Mouse (Mus musculus): ENCODE results near the gene Ttc16.

The Ttc16 gene

GRCm38 (mm10) chr2:32744272-32744982 lies 31.0 kb downstream of the Ttc16 start:
- DNase-seq (ENCODE audit: low read depth, low spot score), result no peak

GRCm38 (mm10) chr2:32742173-32742531 lies 33.3 kb downstream of the Ttc16 start:
- no peak for DNase-seq (ENCODE audit: low read depth, low spot score)

GRCm38 (mm10) chr2:32741273-32742172 lies 33.9 kb downstream of the Ttc16 start:
- DNase-seq (ENCODE audit: low read depth, low spot score), result no peak

GRCm38 (mm10) chr2:32740916-32741272 lies 34.5 kb downstream of the Ttc16 start, which contains the start of gene 6330409D20Rik:
Gene 6330409D20Rik (minus strand): TSS chr2:32741016.
- DNase-seq (ENCODE audit: low read depth, low spot score), result no peak

DNA sequence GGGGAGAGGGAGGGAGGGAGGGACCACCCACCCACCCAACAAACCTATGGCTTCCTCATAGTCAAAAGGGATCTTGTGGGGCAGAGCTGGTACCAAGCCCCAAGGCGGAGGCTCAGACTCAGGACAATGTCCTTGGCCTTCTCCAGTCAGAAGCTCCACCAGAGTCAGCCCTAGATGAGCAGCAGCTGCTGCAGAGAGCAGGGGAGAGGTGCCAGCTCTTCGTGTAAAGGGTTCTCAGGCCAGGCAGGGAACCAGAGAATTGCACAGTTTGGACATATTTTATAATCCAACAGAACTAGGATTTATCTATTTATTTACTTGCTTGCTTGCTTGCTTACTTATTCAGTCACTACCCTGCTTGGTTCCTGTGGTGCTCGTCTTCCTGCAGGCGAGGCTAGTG lies 36.1 kb downstream of the Ttc16 start:
- no peak for DNase-seq (ENCODE audit: low read depth, low spot score)

- DNase-seq (ENCODE audit: low read depth, low spot score), result no peak
Observed at GRCm38 (mm10) chr2:32737008-32737407, 38.4 kb downstream of the Ttc16 start.

- no peak for DNase-seq (ENCODE audit: low read depth, low spot score)
Observed at GRCm38 (mm10) chr2:32736306-32736829, 39.1 kb downstream of the Ttc16 start.

- no peak for DNase-seq (ENCODE audit: low read depth, low spot score)
Observed at GRCm38 (mm10) chr2:32734933-32735332, 40.5 kb downstream of the Ttc16 start.

- DNase-seq (ENCODE audit: low read depth, low spot score), result no peak
Observed at GRCm38 (mm10) chr2:32734480-32734879, 41.0 kb downstream of the Ttc16 start.

DNA sequence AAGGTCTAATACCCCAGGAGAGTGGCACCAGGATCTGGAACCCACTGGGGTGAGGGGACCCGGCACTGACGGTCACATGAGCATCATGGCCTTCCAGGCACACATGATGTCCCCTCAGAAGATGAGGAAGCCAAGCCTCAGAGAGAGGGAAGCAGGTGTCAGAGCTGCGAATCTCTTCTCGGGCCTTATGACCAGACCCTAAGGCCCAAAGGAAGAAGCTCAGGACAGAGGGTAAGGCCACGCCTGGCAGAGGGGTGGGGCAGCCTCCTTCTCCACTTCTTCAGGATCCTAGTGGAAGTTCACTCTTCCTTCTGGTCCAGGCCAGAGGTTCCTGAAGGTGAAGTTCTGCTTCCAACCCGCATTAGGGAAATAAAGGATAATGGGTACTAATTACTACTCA lies 42.7 kb downstream of the Ttc16 start:
- no peak for DNase-seq (ENCODE audit: low read depth, low spot score)

DNA sequence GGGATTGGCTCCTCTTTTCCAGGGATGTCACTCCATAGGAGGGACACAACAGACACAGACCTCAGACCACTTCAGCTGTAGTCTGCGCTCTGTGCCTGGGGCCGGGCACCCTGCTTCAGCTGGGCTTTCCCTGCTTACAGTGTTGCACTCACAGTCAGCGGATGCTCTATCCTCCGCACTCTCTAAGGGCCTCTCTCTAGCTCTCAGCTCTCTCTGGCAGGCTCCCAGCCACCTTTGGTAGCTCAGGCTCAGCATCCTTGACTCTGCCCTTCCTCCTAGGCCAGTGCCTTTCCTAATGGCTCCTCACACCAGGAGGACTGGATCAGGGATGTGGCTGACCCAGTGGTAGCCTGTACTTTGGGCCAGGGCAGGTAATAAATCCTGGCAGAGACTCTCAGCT lies 43.5 kb downstream of the Ttc16 start:
- no peak for DNase-seq (ENCODE audit: low read depth, low spot score)

DNA sequence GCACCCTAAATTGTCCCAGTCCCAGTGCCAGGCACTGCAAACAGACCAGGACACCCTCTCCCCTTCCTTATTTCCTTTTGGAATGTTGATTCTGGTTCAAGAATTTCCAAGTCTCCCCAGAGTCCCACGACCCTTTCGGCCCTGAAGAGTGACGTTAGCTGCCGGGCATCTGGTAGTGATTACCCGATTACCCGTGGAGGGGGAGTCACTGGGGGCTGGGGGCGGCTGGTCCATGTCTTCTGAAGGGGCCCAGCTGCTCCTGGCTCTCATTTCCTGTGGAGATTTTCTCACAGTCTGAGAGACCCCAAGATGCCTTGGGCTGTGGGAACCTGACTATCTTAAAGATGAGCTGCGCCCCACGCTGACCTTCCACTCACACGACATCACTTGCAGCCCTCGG lies 44.6 kb downstream of the Ttc16 start:
- no peak for DNase-seq (ENCODE audit: low read depth, low spot score)

- DNase-seq (ENCODE audit: low read depth, low spot score), result no peak
Observed at GRCm38 (mm10) chr2:32729547-32729946, 45.9 kb downstream of the Ttc16 start.

DNA sequence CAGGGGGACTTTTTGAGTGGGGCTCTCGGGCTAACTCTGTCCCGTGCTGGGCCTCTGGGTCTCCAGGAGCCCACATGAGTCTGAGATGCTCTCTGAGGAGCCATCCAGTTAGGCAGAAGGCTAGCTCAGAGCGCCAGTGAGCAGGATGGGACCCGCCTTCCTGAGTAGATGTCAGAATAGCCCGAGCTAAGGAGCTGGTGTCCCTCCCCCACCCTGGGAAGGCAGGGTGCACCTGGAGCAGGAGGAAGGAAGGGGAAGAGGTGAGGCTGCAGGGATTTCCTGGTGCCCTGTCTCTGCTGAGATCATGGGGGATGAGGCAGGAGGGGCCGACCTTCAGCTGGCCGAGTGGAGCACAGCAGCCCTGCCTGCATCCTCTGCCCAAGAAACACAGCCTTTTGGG lies 47.0 kb downstream of the Ttc16 start:
- no peak for DNase-seq (ENCODE audit: low read depth, low spot score)

GRCm38 (mm10) chr2:32727435-32727834 lies 48.0 kb downstream of the Ttc16 start:
- peak; percentile 74 for DNase-seq (ENCODE audit: low read depth, low spot score)

- peak; percentile 67 for DNase-seq (ENCODE audit: low read depth, low spot score)
Observed at GRCm38 (mm10) chr2:32724832-32725790, 50.3 kb downstream of the Ttc16 start.

DNA sequence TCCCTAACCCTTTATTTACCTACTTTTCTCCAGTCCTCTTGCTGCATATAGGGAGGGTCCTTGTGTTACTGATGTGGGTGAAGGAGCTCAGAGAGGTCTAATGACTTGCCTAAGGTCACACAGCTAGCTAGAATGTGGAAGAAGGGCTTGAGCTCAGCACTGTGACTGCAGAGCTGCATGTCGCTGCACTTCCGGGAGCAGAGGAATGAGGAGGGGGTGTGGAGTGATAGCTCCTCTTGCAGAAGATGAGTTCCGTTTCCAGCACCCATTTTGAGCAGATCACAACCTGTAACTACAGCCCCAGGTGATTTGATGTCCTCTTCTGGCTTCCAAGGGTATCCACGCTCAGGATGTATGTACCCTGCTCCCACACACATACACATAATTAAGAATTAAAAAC lies 51.3 kb downstream of the Ttc16 start:
- DNase-seq (ENCODE audit: low read depth, low spot score), result peak; percentile 44

DNA sequence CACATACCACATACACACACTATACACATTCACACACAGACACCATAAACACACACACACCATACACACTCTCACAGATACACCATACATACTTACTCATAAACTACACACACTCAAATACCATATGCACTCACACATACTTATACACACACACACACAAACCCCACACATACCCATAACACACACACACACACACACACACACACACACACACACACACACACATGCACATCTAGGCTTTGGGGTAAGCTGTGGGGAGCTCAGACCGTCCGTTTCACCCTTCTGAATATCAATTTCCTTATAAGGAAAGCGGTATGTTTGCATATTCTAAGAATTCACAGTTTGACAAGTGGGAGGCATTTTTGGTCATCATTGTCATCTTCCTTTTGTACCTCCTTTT lies 52.9 kb downstream of the Ttc16 start:
- DNase-seq (ENCODE audit: low read depth, low spot score), result peak; percentile 49

DNA sequence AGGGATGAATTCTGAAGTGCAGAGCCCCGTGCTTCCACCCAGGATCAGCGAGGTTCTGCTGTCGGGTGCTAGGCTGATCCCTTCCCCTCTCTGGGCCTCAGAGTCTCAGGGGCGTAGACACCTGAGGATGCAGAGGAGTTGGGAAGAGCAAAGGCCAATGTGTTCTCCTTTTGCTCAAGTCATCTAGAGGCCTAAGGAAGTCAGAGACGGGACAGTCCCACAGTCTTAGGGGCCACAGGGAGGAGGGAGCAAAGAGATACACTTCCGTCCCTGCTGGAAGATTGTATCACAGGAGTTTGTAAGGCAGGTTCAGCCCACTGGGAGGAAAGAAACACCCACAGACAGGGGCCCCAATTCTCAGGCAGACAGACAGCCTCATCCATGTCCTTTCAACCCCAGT lies 53.4 kb downstream of the Ttc16 start:
- DNase-seq (ENCODE audit: low read depth, low spot score), result peak; percentile 67

GRCm38 (mm10) chr2:32720681-32721229 lies 54.7 kb downstream of the Ttc16 start, which contains the start of gene Sh2d3c:
Gene Sh2d3c (plus strand): TSS chr2:32721055.
- peak; percentile 49 for DNase-seq (ENCODE audit: low read depth, low spot score)

DNA sequence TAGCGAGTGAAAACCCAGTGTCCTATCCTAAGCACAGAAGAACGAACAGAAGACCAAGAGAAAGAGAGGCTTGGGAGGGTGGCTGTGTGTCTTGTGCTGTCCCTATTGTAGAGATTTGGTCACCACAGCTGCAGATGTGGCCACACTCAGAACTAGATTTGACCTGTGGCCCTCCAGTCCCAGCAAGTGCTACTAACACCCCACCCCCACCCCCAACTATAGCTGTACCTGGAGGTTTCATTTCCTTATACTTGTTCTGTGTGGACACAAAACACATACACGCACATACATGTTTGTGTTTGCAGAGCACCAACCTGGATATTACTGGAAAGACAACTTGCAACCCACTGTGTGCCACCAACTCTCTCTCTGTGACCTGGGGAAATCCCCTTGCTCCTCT lies 55.4 kb downstream of the Ttc16 start:
- DNase-seq (ENCODE audit: low read depth, low spot score), result no peak

Data from CD4-positive, CD25-positive, alpha-beta regulatory T cell, adult 2 months (primary cell).